Mouse (Mus musculus): Measurements from ENCODE around the gene 2900026A02Rik.
A peak's percentile ranks its signal among the peaks of the same experiment; 100 is the strongest.

The 2900026A02Rik gene

DNA sequence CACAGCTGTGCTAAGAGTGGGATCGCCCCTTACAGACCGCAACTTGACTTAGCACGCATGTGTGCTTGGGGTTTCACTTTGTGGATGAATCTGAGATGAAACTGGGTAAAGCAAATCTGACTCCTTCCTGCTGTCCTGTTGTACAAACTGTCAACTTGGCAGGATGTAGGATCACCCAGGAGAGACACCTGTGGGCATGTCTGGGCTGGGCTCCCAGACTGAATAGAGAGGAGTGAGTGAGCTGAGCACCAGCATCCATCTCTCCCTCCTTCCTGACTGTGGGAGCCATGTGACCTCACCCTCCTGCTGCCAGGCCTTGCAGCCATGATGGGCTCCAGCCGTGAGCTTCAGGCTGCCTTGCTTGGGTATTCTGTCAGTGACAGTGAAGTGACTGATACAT is 115.6 kb downstream of the 2900026A02Rik start:
- no peak for DNase-seq (ENCODE audit: extremely low read depth, insufficient read length, low spot score)

- DNase-seq (ENCODE audit: extremely low read depth, insufficient read length, low spot score): no peak
Measured at GRCm38 (mm10) chr5:113105035-113105434, 116.0 kb downstream of the 2900026A02Rik start.

GRCm38 (mm10) chr5:113102455-113102854 is 118.6 kb downstream of the 2900026A02Rik start:
- DNase-seq (ENCODE audit: extremely low read depth, insufficient read length, low spot score): no peak

- DNase-seq (ENCODE audit: extremely low read depth, insufficient read length, low spot score): no peak
Measured at GRCm38 (mm10) chr5:113101457-113101856, 119.6 kb downstream of the 2900026A02Rik start.

DNA sequence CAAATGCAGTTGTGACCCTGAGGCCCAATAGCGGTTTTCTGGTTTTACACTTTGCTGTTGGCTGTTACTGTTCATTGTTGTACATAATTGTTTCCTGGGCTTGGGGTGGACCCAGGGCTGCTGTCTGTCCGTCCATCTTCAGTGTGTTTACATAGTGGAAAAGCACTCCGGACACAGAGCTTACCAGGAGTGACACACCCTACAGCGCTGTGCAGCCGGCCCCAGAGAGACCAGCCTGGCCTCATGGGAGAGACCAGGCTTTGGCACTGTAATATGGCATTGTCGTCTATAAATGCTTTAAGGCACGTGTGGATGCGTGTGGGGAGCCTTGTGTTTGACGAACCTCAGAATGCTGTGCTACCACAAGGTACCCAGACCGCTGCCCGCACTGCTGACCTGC is 120.6 kb downstream of the 2900026A02Rik start:
- DNase-seq (ENCODE audit: extremely low read depth, insufficient read length, low spot score): no peak

DNA sequence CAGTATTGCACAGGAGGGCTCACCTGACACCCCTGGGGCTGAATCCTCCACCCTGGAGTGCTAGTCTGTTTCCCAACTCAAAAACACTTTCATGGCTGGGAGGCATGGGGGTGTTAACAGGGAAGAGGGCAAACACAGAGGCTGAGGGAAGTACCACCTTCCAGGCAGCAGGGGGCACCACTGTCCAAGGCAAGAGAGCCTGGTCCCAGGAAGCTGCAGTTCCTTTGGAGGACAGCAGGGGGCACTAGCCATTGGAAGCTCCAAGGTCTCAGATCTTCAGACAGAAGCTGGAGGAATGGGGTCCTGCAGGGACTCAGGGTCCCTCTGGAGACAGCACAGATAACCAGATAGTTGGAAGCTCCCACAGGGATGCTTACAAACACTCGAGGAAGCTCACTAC is 121.5 kb downstream of the 2900026A02Rik start:
- DNase-seq (ENCODE audit: extremely low read depth, insufficient read length, low spot score): peak; percentile 54

- DNase-seq (ENCODE audit: extremely low read depth, insufficient read length, low spot score): no peak
Measured at GRCm38 (mm10) chr5:113097551-113097950, 123.5 kb downstream of the 2900026A02Rik start.

- no peak for DNase-seq (ENCODE audit: extremely low read depth, insufficient read length, low spot score)
Measured at GRCm38 (mm10) chr5:113095456-113095855, 125.6 kb downstream of the 2900026A02Rik start.

GRCm38 (mm10) chr5:113092406-113092805 is 128.6 kb downstream of the 2900026A02Rik start:
- no peak for DNase-seq (ENCODE audit: extremely low read depth, insufficient read length, low spot score)

DNA sequence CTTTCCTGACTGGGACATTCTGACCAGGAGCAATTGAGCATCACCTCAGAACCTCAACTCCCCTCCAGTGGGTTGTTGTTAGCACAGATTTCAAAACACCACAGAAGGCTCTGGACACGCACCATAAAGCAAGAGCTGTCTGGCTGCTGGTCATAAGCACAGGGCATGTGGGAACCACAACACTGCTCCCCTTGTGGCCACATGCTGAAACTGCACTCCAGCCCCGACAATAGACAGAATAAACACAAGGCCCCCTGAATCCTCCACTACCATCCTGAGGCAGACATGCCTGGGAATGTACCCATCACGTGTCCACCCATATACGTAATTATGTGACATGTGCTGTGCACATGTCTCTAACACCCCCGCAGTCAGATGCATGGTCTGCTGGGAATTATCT is 129.9 kb downstream of the 2900026A02Rik start:
- DNase-seq (ENCODE audit: extremely low read depth, insufficient read length, low spot score): no peak

- DNase-seq (ENCODE audit: extremely low read depth, insufficient read length, low spot score): no peak
Measured at GRCm38 (mm10) chr5:113090750-113091149, 130.3 kb downstream of the 2900026A02Rik start.

GRCm38 (mm10) chr5:113090077-113090690 is 130.9 kb downstream of the 2900026A02Rik start:
- no peak for DNase-seq (ENCODE audit: extremely low read depth, insufficient read length, low spot score)

GRCm38 (mm10) chr5:113087465-113087864 is 133.6 kb downstream of the 2900026A02Rik start:
- DNase-seq (ENCODE audit: extremely low read depth, insufficient read length, low spot score): no peak

GRCm38 (mm10) chr5:113086990-113087389 is 134.0 kb downstream of the 2900026A02Rik start:
- DNase-seq (ENCODE audit: extremely low read depth, insufficient read length, low spot score): no peak

DNA sequence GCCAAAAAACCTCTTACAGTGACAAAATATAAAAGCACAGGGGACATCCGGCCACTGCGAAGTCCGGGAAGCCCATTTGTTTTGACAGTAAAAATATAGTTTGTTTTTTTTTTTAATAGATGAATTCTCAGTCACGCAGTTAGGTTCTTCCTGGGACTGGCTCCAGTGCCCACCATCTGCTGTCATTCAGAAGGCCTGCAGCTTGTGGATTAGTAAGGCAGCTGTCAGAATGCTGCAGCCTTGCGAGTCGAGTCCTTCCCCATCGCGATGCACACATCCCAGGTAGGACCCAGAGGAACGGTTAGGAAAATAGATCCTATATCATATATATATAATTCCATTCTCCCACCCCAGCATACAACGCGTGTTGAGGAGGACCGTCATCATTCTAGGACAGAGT is 134.6 kb downstream of the 2900026A02Rik start:
- no peak for DNase-seq (ENCODE audit: extremely low read depth, insufficient read length, low spot score)

DNA sequence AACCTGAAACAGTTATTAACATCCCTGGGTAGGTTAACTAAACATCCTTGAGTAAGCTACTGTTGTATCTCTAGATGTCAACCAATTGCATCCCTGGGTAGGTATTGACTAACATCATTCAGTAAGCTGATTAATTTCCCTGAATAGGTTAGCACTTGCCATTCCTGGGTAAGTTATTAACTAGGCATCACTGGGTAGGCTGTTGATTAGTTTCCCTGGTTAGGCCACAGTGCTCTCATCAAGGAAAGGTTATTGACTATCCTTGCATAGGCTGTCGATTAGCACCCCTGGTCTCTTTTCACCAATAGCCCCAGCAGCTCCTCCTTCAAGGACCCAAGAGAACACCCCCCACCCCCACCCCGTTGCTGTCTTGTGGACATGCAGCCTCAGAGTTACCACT is 135.1 kb downstream of the 2900026A02Rik start:
- no peak for DNase-seq (ENCODE audit: extremely low read depth, insufficient read length, low spot score)

GRCm38 (mm10) chr5:113084309-113084708 is 136.7 kb downstream of the 2900026A02Rik start:
- DNase-seq (ENCODE audit: extremely low read depth, insufficient read length, low spot score): no peak

- peak; percentile 57 for DNase-seq (ENCODE audit: extremely low read depth, insufficient read length, low spot score)
Measured at GRCm38 (mm10) chr5:113082356-113083168, 138.5 kb downstream of the 2900026A02Rik start.

DNA sequence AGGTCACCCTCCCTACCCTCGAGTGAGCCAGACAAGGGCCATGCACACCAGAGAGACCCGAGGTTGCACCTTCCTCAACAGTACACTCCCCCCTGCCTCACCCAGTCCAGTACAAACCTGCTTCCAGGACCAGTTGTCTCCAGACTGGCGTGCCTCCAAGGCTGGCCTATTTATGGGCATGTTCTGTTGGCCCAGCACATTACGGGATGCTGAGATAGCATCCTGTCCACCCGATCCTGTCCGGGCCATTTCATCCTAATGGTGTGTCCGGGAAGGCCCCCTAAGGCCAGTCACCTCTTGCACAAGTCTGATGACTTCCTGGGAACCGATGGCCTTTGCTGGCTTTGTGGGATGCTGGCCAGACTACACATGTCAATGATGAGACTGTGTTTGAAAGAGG is 139.6 kb downstream of the 2900026A02Rik start, which contains the start of gene Crybb3:
Gene Crybb3, minus strand, starts transcription at position 146 of the 400 bp plus-strand sequence.
- no peak for DNase-seq (ENCODE audit: extremely low read depth, insufficient read length, low spot score)

GRCm38 (mm10) chr5:113081020-113081419 is 140.0 kb downstream of the 2900026A02Rik start:
- no peak for DNase-seq (ENCODE audit: extremely low read depth, insufficient read length, low spot score)

GRCm38 (mm10) chr5:113079783-113080182 is 141.3 kb downstream of the 2900026A02Rik start:
- no peak for DNase-seq (ENCODE audit: extremely low read depth, insufficient read length, low spot score)

DNA sequence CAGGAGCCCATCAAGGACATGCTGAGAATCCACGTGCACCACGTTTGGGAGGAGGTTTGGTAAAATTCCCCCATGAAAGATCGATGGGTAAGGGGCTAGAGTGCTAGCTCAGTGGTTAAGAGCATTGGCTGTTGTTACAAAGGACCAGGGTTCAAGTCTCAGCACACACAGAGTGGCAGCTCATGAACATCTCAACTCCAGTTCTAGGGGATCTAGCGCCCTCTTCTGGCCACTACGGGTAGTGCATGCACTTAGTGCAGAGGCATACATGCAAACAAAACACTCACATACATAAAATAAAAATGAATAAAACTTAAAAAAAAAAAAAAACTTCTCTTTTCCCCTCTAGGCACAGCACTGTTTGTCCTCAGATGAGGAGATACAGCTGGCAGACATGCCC is 142.3 kb downstream of the 2900026A02Rik start:
- no peak for DNase-seq (ENCODE audit: extremely low read depth, insufficient read length, low spot score)
